25 mouse cellular contexts compared by ENCODE assay signal in genomic region chr6:8760708-8761294, GRCm38 (mm10). TPM values are rescaled to one million over a fixed set of nuclear protein-coding genes. Genes with fewer than 3 reads are reported as not detected.
DNase-seq lines count a peak whose midpoint lies in the region; ATAC-seq and TF ChIP-seq lines count a peak whose summit lies in the region.
"Had no signal": no experiment of that assay in that cellular context is flagged by ENCODE, and none has a peak within 500 bp of the region (broad histone marks: within the 10 kb centered on the region; RNA-seq: fewer than 3 reads in every experiment).

No protein-coding gene starts in this region.

- TF ChIP-seq CTCF in G1E (IDR thresholded peaks at IDR 0.05; ENCODE audit: low read depth, low read length) = no peak

- no peak overlapping the region for H3K4me3 ChIP-seq in liver, embryonic 16.5 days (ENCODE audit: low read depth, low read length)
- H3K4me3 ChIP-seq in liver, embryonic 12.5 days = no peak overlapping the region
- H3K4me3 ChIP-seq in G1E (ENCODE audit: low read depth, low read length) = no peak overlapping the region
- H3K4me3 ChIP-seq: embryonic facial prominence, embryonic 12.5 days; embryonic facial prominence, embryonic 15.5 days; gastrocnemius, adult 2 months; heart, embryonic 12.5 days; heart, embryonic 15.5 days; hindbrain, embryonic 15.5 days had no signal

- 0 out of 2 replicates have a peak, but pooled peaks have one; percentile 22 for ATAC-seq in liver, embryonic 16.5 days (ENCODE audit: low read depth)
- no peak for ATAC-seq in liver, embryonic 12.5 days
- ATAC-seq in G1E (ENCODE audit: extremely low read depth, insufficient number of reproducible peaks, low FRiP score, poor library complexity, severe bottlenecking) = peak; percentile 16; the same call in 1 of the 2 replicates
- peak; percentile 56 for ATAC-seq in megakaryocyte progenitor cell, adult 5-6 weeks (replicated peaks; ENCODE audit: poor library complexity)
- ATAC-seq: forebrain, embryonic 14.5 days; forebrain, postnatal 0 days; intestine, postnatal 0 days had no signal

- no peaks in the 10 kb centered on the region for H3K9me3 ChIP-seq in liver, embryonic 16.5 days (replicated peaks; ENCODE audit: control insufficient read depth, low read length)
- no peaks in the 10 kb centered on the region for H3K9me3 ChIP-seq in liver, embryonic 12.5 days (replicated peaks)
- H3K9me3 ChIP-seq in G1E (replicated peaks) = no peaks in the 10 kb centered on the region
- H3K9me3 ChIP-seq: embryonic facial prominence, embryonic 12.5 days; embryonic facial prominence, embryonic 15.5 days; heart, embryonic 12.5 days; heart, embryonic 15.5 days; hindbrain, embryonic 15.5 days had no signal

- H3K4me1 ChIP-seq in liver, embryonic 16.5 days (ENCODE audit: control insufficient read depth, low read depth, low read length) = peaks cover 2% of the 10 kb centered on the region; the same call in 1 of the 2 replicates
- peaks cover 2% of the 10 kb centered on the region; the same call in 1 of the 2 replicates for H3K4me1 ChIP-seq in liver, embryonic 12.5 days
- peaks cover 26% of the 10 kb centered on the region for H3K4me1 ChIP-seq in G1E (ENCODE audit: insufficient read depth, low read depth, low read length)
- H3K4me1 ChIP-seq: embryonic facial prominence, embryonic 12.5 days; embryonic facial prominence, embryonic 15.5 days; hindbrain, embryonic 15.5 days had no signal

- no peaks in the 10 kb centered on the region for H3K27me3 ChIP-seq in liver, embryonic 16.5 days (ENCODE audit: control insufficient read depth, insufficient read depth, low read depth, low read length)
- no peaks in the 10 kb centered on the region for H3K27me3 ChIP-seq in liver, embryonic 12.5 days (replicated peaks)
- no peaks in the 10 kb centered on the region for H3K27me3 ChIP-seq in G1E (ENCODE audit: insufficient read depth, low read length)
- H3K27me3 ChIP-seq: embryonic facial prominence, embryonic 12.5 days; embryonic facial prominence, embryonic 15.5 days; heart, embryonic 12.5 days; heart, embryonic 15.5 days; hindbrain, embryonic 15.5 days had no signal

- H3K4me2 ChIP-seq in liver, embryonic 16.5 days (ENCODE audit: low read depth, low read length) = no peak overlapping the region
- H3K4me2 ChIP-seq in liver, embryonic 12.5 days = no peak overlapping the region
- H3K4me2 ChIP-seq: embryonic facial prominence, embryonic 12.5 days; embryonic facial prominence, embryonic 15.5 days; heart, embryonic 12.5 days; heart, embryonic 15.5 days; hindbrain, embryonic 15.5 days had no signal

- H3K36me3 ChIP-seq in liver, embryonic 16.5 days (ENCODE audit: control insufficient read depth, insufficient read depth) = no peaks in the 10 kb centered on the region
- H3K36me3 ChIP-seq in liver, embryonic 12.5 days = no peaks in the 10 kb centered on the region
- no peaks in the 10 kb centered on the region for H3K36me3 ChIP-seq in G1E (replicated peaks)
- H3K36me3 ChIP-seq: embryonic facial prominence, embryonic 12.5 days; embryonic facial prominence, embryonic 15.5 days; heart, embryonic 12.5 days; heart, embryonic 15.5 days; hindbrain, embryonic 15.5 days had no signal

- H3K9ac ChIP-seq in liver, embryonic 16.5 days (ENCODE audit: low read depth, low read length) = no peak overlapping the region
- no peak overlapping the region for H3K9ac ChIP-seq in liver, embryonic 12.5 days
- H3K9ac ChIP-seq: embryonic facial prominence, embryonic 12.5 days; embryonic facial prominence, embryonic 15.5 days; forebrain, postnatal 0 days; heart, embryonic 12.5 days; heart, embryonic 15.5 days; hindbrain, embryonic 15.5 days had no signal

- no peak overlapping the region for H3K27ac ChIP-seq in liver, embryonic 16.5 days (ENCODE audit: low read length)
- no peak overlapping the region for H3K27ac ChIP-seq in liver, embryonic 12.5 days
- H3K27ac ChIP-seq: embryonic facial prominence, embryonic 12.5 days; embryonic facial prominence, embryonic 15.5 days; gastrocnemius, adult 2 months; heart, embryonic 15.5 days; hindbrain, embryonic 15.5 days had no signal

- no peak for DNase-seq in G1E (ENCODE audit: low spot score)
- DNase-seq in layer of hippocampus, postnatal 25 days (ENCODE audit: extremely low spot score in 1 of 2, low spot score in 1 of 2) = no peak
- DNase-seq in cerebellum, postnatal 14 days = no peak
- DNase-seq: adrenal gland, adult 2 months; adrenal gland, postnatal 14 days; B cell, adult 2 months; cerebellum, adult 11 months; cerebellum, adult 2 months; cerebellum, adult 9-11 months; cerebellum, postnatal 36 days; forebrain, postnatal 0 days; gastrocnemius, adult 2 months; gastrocnemius, postnatal 14 days; heart, postnatal 10 days; heart, postnatal 4 days had no signal

- WGBS in liver, embryonic 16.5 days (ENCODE audit: insufficient replicate concordance) = 42% methylated on average over 5 of the region's 5 CpGs
- 56% methylated on average over 5 of the region's 5 CpGs for WGBS in liver, embryonic 12.5 days (ENCODE audit: insufficient replicate concordance)

RNA-seq across cellular contexts. Expression of gene Ica1, which starts 17.5 kb away (rescaled TPM):
- 5.5 and 5.6 TPM in 2 replicates for polyA plus RNA-seq in liver, embryonic 16.5 days (2015; fragmentation: Nextera tagmentation; extraction: Ambion mirVana)
- polyA plus RNA-seq in liver, embryonic 12.5 days (2016; fragmentation: Nextera tagmentation; extraction: Ambion mirVana) = 8.8 TPM in 2 replicates
- total RNA-seq in G1E (2014; fragmentation: Nextera tagmentation) (8.3 and 13.6 TPM in 2 replicates), G1E (2017) (2.9 and 3.5 TPM in 2 replicates)
- 3.0 and 3.4 TPM in 2 replicates for polyA plus RNA-seq in G1E (2012)
- total RNA-seq in megakaryocyte progenitor cell, adult 5-6 weeks (2015) = 25.3 and 25.9 TPM in 2 replicates
- 34.4 and 35.6 TPM in 2 replicates for total RNA-seq in megakaryocyte progenitor cell, adult 5-6 weeks (2017)
- 10 to 100 TPM; 52.9 to 55.8 TPM for total RNA-seq in layer of hippocampus, postnatal 25 days (2021)
